Mouse (Mus musculus) kidney, postnatal 14 days (tissue): ENCODE results near the gene Ablim1.

Source experiments
- DNase-seq: peaks from one replicate; pipeline ENCODE4 v3.0.0; 2022; ENCODE audit warnings: mixed read lengths

Ablim1 gene

DNA sequence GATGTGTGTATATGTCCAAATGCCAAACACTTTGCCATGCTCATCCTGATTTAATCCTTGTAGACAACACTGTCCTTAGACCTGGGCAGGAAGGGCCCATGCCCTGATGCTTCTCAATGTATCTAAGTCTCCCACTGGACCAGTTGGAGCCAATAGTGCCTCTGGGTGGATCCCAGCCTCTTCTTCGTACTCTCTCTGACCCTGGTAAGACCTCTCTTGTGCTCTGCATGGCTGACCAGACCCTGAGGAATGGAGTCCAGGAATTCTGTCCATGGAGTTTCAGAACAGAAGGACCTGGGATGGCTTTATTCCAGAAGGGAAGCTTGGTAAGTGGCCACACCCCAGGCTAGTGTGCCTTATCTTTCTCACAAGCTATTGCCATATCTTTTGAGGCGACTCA is 102.3 kb downstream of the Ablim1 start:
- no peak for DNase-seq

DNA sequence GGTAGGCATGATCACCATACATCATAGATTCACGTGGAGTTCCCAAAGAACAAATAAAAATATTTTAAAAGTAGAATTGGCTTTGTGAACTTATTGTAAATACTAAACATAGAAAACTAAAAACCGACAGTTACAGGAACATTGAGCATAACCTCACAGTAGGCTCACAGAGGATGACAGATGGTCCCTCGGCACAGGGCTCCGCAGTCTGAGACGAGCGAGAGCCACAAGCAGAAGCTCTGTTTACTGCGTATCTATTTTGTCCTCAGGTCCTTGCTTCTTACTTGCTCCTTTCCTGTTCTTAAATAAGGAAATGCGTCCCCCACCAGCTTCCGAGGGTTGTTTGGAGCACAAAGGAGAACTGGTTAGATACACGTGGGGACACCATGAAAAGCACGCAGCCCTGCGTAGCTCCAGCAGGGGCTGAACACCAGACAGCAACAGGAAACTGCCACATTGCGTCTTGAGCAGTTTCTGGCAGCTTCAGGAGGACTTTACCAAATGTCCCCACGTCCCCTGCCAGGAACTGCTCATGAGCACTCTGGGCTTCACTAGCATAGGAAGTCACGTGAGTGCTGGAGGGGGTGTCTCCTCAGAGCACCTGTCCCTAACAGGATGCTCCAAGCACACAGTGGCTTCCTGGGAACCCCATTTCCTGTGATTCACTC is 103.1 kb downstream of the Ablim1 start:
- DNase-seq: peak; percentile 61

DNA sequence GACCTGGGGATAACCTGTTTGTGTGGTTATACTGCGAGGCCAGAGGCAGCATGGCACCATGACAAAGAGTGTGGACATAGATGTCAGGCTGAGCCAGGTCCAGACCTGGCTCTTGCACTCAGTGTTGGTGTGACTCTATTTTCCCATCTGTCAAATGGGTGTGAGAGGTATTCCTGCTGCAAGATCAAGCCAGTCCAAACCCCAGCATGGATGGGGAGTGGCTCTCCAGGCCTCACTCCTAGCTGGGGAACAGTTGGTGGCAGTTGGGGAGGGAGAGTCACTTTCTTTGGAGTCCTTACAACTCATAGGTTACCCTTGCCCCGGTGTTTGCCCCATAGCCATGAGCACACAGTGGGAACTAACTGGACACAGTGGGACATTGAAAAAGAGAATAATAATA is 103.8 kb downstream of the Ablim1 start:
- no peak for DNase-seq

DNA sequence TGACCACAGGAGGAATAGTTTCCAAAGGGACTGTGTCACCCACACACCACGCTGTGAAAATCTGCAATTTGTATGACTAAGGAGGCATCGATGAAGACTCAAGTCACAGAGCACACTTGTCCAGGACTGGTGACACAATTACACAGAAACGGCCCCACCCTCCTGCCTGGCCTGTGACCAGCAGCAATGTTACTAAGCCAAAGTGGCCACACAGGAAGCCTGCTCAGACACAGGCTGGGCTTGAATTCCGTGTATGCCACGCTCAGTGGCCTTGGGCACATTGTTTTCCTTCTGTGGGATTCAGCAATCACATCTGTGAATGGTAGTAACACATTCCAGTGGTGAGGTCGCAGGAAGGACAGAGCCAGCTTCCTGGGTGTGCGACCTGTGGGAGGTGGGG is 110.6 kb downstream of the Ablim1 start:
- peak; percentile 60 for DNase-seq

DNA sequence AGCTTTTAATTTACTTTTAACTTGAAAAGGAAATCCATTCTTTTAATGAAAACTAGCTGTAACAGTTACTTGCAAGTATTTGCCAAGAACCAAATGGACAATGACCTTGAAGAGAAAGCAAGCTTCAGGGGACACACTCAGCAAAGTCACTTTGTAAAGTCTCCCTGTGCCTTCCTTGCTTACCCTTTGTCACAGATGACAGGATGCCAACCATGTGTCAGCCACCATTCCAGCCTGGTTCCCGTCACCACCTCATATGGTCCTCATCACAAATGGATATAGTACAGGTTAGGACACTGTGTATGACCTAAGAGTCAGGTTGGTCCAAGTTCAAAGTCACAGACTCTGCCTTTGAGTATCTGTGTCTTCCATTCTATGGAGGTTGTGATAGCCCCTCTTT is 112.2 kb downstream of the Ablim1 start:
- DNase-seq: no peak

DNA sequence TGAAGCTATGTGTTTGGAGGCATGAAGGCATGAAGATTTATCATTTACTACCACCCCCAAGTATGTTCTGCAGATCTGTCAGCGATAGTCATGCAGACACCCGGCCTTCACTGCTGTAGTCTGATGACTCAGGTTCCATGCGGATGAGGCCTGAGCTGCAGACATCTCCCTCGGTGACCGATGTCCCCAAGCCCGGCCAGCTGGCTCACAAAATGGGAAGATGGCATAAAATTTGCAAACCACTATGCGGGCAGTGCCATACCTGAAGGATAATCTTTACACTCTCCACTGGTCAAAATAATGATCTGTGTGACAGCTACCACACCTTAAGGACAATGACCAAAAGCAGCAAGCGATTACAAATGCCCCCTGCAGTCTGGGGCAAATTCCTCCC is 113.6 kb downstream of the Ablim1 start:
- no peak for DNase-seq

DNA sequence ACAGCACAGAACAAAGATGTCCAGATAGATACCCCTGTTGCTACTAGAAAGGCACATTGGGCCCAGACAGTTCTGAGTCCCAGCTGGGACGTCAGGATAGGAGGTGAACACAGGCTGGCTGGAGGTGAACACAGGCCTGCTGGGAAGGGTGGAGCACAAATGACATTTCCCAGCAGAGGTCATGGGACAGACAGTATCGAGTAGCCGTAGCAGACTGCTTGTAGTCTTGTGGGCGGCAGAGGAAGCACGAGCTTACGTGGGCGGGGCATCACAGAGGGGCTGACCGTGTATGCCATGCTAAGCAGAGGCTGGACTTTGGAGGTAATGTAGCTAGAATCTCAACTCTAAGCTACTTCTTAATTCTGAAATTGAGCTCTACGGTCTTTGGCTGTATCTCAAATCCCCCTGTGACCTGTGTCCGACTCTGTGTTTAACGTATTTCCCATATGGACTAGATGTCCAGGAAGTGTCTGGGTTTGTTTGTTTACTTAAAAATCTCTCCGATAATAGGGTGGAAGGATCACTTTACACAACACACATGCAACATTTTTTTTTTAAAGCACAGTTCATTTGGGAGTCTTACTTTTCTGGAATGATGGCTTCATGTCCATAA is 114.1 kb downstream of the Ablim1 start:
- DNase-seq: peak; percentile 43

DNA sequence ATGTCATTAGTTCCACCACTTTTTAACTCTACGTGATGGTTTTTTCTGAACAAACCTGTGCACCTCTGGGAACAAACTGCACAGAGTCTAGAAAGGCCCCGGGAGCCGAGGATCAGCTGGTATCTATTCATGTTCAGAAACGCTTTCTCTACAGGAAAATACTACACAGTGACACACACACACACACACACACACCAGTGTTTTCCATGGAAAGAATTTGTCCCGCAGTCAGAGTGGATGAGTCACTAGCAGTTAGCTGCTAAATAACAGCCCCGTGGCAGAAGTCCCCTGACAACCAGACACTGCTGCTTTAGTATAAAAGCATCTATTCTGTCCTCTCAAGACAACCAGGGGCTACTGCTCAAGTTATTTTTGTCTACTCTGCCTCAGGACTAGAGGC is 115.4 kb downstream of the Ablim1 start:
- DNase-seq: no peak

DNA sequence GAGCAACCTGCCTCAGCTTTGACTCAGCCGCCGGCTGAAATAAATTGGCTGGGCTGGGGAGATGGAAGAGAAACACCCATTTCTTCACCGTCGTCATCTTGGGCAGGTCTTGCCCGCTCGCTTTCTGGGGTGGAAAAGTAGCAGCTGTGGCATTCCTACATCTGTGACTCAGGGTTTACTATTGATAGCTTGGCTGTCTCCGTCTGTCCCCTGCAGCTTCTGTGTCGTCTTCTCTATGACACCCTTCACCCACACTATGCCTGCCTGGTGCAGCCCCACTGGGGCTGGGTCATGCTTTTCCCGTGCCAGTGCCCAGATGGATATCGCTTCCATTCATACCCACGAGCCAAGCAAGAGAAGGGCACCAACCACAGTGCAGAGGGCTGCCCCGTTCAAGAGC is 116.2 kb downstream of the Ablim1 start:
- no peak for DNase-seq

DNA sequence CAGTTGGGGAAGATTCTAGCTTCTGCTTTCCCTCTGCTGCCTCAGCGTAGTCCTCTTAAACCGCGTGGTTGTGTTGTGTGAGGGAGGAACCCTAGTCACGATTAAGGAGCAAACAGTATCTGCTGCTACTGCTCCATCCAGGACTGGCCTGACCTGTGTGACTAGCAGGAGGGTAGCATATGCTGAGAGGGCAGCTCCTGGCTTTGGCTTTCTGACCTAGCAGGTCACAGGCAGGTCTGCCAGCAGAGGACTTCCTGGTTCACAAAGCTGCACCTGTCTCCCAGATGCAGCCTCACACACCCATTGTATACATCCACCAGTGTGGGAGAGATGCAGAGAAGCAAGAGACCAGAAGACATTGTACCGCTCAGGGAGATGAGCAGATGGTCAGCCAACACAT is 116.7 kb downstream of the Ablim1 start:
- no peak for DNase-seq

DNA sequence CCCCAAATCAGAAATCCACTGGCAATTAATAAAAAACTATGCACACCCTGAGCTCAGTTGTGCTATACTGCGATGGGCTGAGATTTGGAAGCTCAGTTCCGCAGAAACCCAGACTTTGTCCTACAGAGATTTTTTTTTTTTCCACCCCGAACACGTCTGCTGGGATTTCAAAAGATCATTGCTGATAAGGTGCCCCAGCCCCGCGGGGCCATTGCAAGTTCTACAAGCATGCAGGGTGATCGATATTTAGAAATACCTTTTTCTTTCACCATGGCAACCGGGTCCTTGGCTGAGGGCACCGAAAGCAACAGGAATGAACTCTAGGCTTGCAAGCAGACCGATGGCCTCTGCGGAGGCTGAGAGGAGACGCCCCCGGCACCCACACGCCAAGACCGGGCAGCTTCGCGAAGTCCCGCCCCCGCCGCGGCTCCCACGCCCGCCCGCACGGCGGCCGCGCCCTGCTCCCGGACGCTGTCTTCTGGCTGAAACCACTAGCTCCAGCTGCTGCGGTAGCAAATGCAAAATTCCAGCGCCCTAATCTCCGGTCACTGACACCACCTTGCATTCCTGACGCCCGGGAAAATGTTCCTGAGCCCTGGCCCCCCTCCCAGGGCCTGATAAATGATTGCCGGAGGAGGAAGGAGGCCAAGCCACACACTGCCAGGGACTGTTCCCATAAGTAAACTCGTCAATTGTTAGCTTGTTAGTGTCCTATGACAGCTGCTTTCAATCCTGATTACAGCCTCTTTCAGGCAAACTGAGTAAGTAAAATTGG is 117.5 kb downstream of the Ablim1 start:
- DNase-seq: peak; percentile 93

DNA sequence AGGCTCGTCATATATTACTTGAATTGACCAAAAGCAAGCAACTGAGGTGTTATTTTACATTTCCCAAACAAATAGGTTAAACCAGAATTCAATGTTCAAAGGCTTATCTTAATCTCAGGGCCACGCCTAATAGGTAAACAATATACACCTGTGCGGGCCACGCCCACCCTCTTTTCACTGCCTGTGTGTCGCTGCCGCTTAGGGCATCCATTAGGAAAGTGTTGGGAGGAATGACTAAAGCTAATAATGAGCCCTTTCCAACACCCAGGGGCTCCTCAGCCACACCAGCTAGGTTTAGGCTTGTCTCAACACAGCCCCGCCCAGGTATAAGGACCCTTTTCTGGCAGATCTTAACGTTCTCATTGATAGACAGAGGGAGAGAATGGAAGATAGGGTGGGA is 118.1 kb downstream of the Ablim1 start:
- no peak for DNase-seq

DNA sequence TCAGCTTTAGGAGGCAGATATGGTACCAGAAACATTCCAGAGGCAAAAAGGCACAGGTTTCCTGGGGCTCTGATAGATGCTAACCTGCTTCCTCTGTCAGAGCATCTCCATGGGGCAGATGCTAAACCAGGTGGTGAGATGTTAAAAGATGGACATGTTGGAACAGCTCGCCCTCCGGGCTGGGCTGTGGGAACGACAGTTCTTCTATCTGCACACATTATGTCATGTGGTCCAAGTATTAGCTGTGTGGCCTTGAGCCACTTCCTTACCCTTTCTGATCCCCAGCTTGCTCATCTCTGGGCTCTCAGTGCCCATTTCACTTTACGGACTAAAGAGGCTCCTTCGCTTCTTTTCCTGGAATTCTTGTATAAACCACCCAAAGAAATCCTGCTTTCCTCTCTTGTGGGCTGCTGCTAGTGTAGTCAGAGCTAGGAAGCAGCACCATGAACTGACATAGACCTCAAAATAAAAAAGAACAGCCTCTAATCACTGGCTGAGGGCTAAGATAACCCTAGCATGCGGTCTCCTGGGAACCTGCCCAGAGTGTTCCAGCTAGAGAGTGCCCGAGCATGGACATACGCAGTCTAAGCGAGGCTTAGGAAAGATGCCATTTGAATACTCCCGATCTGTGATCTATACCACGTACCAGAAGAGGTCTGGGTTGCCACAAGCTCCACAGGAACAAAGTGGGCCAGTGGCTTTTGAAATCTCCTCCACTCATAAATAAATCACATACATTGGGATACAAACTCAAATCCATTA is 119.4 kb downstream of the Ablim1 start:
- DNase-seq: no peak

DNA sequence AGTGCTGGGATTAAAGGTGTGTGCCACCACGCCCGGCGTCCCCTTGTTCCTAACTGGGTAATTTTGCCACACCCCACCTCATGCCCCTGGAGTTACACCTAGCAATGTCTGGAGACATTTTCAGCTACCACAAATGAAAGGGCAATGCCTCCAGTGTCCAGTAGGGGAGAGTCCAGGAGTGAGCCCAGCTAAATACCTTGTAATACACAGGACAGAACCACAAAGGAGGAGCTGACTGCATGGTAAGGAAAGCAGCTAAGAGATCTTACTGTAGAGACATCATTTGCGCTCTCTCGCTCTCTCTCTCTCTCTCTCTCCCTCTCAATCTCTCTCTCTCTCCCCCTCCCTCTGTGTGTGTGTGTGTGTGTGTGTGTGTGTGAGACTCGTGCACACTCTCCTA is 120.8 kb downstream of the Ablim1 start:
- peak; percentile 62 for DNase-seq

DNA sequence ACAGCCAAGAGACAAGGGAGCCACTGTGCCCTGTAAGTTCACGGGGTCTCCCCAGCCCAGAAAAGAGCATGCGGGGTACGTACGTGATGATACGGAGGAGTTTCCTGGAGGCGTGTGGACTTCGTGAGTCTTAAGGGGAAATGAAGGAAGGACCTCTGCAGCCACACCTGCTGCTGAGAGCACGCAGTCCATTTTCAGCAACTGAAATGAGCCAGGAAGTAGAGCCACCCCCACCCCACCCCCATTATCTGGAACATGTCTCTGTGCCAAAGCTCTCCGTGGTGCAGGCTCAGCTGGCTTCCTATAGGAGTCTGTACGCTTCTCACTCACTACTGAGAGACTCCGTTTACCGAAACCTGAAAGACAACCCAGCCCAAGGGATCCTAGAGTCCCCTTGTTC is 121.3 kb downstream of the Ablim1 start:
- no peak for DNase-seq

DNA sequence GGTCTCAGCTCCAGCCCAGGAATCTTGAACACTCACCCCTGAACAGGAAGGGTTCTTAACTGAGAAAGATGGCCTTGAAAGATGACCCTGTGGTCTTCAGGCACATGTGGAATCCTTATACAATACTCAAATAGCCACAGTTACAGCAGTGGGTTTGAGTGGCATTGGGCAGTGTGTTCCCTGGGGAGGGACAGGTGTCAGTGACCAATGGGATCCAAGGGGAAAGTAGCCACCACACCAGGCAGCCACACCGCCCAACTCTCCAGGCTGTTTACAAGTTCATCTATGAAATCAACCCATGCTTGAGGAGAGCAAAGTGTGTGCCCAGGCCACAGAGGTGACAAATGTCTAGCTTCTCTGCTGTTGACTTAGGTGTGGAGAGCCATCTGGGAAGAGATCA is 123.6 kb downstream of the Ablim1 start:
- no peak for DNase-seq

DNA sequence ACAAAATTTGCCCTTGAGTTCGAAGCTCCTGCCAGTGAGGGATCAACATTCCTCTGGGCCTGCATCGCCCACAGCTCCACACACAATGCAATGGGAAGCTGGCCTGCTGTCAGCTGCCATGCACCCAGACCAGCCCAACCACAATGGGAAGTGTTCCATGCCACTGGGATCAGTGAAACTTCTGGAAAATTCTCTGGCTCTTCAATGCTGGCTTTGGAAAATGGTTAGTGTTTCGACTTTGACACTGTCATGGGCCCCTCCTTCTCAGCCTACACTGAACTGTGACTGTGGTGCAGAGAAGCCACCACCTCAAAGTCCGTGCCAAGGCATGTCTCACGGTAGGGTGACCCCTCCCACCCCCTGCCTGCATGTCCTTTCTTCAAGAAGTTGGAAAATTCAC is 125.3 kb downstream of the Ablim1 start:
- DNase-seq: peak; percentile 65

DNA sequence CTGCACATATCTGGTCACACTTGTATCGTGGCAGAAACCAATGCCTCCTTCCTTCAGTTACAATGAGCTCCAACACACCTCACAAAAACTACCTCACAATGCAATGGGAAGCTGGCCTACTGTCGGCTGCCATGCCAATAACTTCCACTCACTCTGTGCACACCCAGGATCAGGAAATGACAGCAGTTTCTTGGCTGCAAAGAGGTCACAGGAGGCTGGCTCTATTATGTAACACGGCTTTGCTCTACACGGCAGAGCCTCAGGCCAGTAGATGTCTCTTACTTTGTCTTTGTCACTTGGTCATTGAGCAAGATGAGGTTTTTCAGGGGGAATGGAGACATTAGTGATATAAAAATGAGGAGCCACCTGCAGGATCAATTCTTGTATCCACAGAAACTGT is 126.2 kb downstream of the Ablim1 start:
- DNase-seq: no peak

DNA sequence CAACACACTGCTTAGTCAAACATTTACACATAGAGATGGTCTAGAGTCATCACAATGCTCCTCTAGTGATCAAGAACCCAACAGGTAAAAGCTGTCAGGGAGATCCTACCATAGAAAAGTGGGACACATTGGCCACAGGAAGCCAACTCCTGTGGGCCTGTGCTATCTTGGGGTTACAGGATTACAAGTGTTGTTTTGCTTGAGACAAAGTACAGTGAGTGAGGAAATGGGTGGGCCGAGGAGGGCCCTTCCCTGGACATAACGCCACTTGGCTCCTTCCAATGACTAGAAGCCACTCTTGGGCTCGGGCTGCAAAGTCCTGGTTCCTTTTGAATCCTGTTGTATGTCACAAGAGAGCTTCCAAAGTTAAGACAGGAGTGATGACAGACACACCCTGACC is 129.7 kb downstream of the Ablim1 start:
- DNase-seq: no peak

DNA sequence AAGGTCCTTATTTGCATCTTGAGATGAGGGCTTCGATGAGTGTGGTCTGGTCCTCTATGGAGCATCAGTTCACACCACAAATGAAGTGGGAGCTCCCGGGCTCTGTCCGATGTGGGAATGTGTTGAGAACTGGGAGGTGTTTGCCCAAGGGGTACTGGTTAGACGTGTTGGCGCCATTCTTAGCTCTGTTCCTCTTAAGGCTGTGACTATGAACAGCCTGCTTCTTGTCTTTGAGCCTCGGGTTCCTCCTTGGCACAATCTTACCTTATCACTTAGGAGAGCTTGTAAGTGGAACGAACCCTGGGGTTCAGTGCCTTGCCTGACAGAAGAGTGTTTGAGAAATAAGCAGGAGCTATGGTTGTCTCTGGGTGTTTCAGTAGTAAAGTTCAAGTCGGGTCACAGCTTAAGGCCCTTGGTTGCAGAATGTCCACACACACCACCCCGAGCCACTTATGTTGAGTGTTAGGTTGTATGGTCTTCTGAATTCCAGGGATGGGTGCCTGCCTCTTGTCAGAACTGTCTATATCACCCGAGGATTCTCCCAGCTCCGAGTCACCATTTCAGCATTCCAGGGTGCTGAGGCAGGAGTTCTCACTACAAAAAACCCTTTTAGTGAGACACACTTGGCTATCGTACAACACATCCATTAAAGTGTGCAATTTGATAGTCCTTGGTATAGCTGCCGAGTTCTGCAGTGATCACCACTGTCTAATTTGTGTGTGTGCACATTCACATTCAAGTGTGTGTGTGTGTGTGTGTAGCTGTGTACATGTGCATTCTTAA is 131.6 kb downstream of the Ablim1 start:
- no peak for DNase-seq

DNA sequence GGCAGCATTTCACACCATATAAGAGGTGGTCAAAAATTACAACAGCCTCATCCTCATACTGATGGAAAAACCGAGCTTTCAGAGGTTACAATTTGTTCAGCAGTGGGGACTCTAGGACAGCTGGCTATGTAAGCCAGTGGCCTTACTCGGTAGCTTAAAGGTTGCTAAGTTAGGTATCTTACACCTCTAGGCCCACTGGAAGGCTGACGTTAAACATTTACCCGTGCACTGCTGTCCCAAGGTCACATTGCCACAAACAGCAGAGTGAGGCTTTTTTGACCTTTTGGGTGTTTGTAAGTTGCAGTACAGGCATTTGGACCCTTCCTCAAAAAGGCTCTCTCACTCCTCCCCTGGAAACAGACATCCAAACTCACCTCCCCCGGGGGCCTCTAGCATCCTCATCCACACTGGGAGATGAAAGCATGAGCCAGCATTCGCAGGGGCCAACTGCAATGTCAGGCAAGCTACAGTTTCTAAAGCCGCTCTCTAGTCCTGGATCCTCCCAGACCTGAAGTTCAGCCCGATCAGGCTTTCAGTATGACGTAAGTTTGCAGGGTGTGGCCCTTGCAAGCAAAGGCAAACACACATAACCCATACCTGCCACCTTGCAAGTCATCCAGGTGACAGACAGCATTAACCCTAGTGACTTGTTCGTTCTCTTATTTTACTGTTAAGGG is 132.7 kb downstream of the Ablim1 start:
- peak; percentile 81 for DNase-seq

DNA sequence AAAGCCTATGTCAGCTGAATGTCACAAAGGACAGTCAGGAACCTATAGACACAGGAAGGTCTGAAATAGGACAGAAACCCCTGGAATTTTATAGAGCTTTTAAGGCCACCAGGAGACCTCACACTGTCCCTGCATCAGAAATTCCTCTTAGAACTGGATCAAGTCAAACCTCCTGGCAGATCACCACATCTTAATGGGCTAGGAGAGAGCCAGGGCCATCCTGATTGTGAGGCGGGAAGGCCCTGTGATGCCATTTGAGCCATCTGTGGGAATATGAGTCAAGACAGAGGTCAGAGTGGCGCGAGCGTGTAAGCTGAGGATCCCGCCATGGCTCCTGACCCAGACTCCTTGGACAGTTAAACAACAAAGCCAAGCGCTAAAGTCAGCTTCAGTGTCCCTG is 133.4 kb downstream of the Ablim1 start:
- DNase-seq: no peak
